Mouse (Mus musculus) stomach, postnatal 0 days (tissue): Measurements from ENCODE around the gene Aph1a.

ENCODE experiments used
- CTCF ChIP-seq: IDR thresholded peaks from 2 replicates; pipeline ENCODE4 v1.5.1; 2016; ENCODE audit warnings: antibody characterized with exemption, low read depth, mild to moderate bottlenecking, moderate library complexity
- EP300 ChIP-seq: optimal IDR thresholded peaks from 2 replicates; pipeline ENCODE3; 2016; ENCODE audit warnings: antibody characterized with exemption

- TF ChIP-seq CTCF: no peak
- no peak for TF ChIP-seq EP300
These were observed 6.2 kb downstream of the Aph1a start for GRCm38 (mm10) chr3:95899800-95900524.
